Mouse (Mus musculus) liver, embryonic 14.5 days (tissue): ENCODE measurements around the gene Tmem88.

Experiments used
- CTCF ChIP-seq: IDR thresholded peaks from 2 replicates; pipeline ENCODE4 v1.5.1; 2016; ENCODE audit warnings: antibody characterized with exemption, low read depth, control low read depth
- EP300 ChIP-seq: IDR thresholded peaks from 2 replicates; pipeline ENCODE4 v1.6.1; 2016; ENCODE audit warnings: antibody characterized with exemption, low read depth

GRCm38 (mm10) chr11:69412548-69412947 is 14.5 kb upstream of the Tmem88 start:
- TF ChIP-seq CTCF (no peak), EP300 (no peak)
